Mouse (Mus musculus) hindbrain, embryonic 13.5 days (tissue): ENCODE results near the gene Uox. TPM values are rescaled to one million over a fixed set of nuclear protein-coding genes. Genes with fewer than 3 reads are reported as not detected.
A peak's percentile ranks its signal among the peaks of the same experiment; 100 is the strongest.

Source experiments
- ATAC-seq: fragments of 200-750 bp; cut with Nextera tagmentation; 2 replicates; pipeline ENCODE4 v1.8.0; 2017; ENCODE audit warnings: moderate TSS enrichment; ENCODE audit not compliant: low FRiP score
- H3K27ac ChIP-seq: fragments of 300-500 bp; sonication (generic); 2 replicates; pipeline ENCODE4 v1.5.1; 2015; ENCODE audit warnings: inconsistent platforms, mild to moderate bottlenecking, moderate library complexity
- H3K27me3 ChIP-seq: fragments of 300-500 bp; sonication (generic); 2 replicates; pipeline ENCODE4 v1.6.1; 2015; ENCODE audit warnings: mild to moderate bottlenecking, inconsistent platforms
- H3K36me3 ChIP-seq: fragments of 300-500 bp; sonication (generic); 2 replicates; pipeline ENCODE4 v1.6.1; 2015; ENCODE audit warnings: mild to moderate bottlenecking, inconsistent platforms
- H3K4me1 ChIP-seq: fragments of 300-500 bp; sonication (generic); replicated peaks from 2 replicates; pipeline ENCODE4 v1.6.1; 2015; ENCODE audit warnings: inconsistent platforms
- H3K4me2 ChIP-seq: fragments of 300-500 bp; sonication (generic); 2 replicates; pipeline ENCODE4 v1.6.1; 2015; ENCODE audit warnings: inconsistent platforms, mild to moderate bottlenecking, moderate library complexity
- H3K4me3 ChIP-seq: fragments of 300-500 bp; sonication (generic); 2 replicates; pipeline ENCODE4 v1.5.1; 2015; ENCODE audit warnings: mild to moderate bottlenecking, inconsistent platforms
- H3K9ac ChIP-seq: fragments of 300-500 bp; sonication (generic); 2 replicates; pipeline ENCODE4 v1.6.1; 2015; ENCODE audit warnings: mild to moderate bottlenecking, inconsistent platforms
- H3K9me3 ChIP-seq: fragments of 300-500 bp; sonication (generic); 2 replicates; pipeline ENCODE4 v1.6.1; 2016; ENCODE audit warnings: inconsistent platforms
- WGBS: fragments of 180-500 bp; shearing (Covaris S2); methylation state at CpG from one replicate; pipeline ENCODE4 v1.1.7; 2015; 5-methylcytosine and 5-hydroxymethylcytosine counted together
- polyA plus RNA-seq: library from polyadenylated mRNA; unstranded; fragments of >200 nt; fragmentation: Nextera tagmentation; extraction: Ambion mirVana; gene quantifications from 2 replicates; pipeline ENCODE4 v1.2.1, GENCODE M21; 2015

The Uox gene
- not detected in 2 replicates for polyA plus RNA-seq

- ATAC-seq, result no peak
- no peaks in the 10 kb centered on the region for H3K36me3 ChIP-seq
- no peak within 1 kb of the TSS for H3K4me3 ChIP-seq
- no peak within 1 kb of the TSS for H3K27ac ChIP-seq
- H3K9me3 ChIP-seq, result no peaks in the 10 kb centered on the region
- H3K27me3 ChIP-seq, result no peaks in the 10 kb centered on the region
- H3K9ac ChIP-seq, result no peak within 1 kb of the TSS
- H3K4me2 ChIP-seq, result no peak within 1 kb of the TSS
- no peaks in the 10 kb centered on the region for H3K4me1 ChIP-seq
- 87% methylated on average over 10 of the region's 10 CpGs for WGBS
These were observed at the start of gene Uox for GRCm38 (mm10) chr3:146570148-146570782. Gene Uox (plus strand): TSS chr3:146570426.

GRCm38 (mm10) chr3:146520798-146521651 is 49.2 kb upstream of the Uox start, which contains the start of gene Rpf1:
Gene Rpf1 (minus strand): TSS chr3:146521429.
- peak; percentile 97 for ATAC-seq
- WGBS, result under 1% methylated on average over 76 of the region's 82 CpGs

GRCm38 (mm10) chr3:146521652-146522020 is 48.6 kb upstream of the Uox start:
- peaks cover 4% of the 10 kb centered on the region; the same call in 1 of the 2 replicates for H3K4me1 ChIP-seq
- H3K4me2 ChIP-seq, result peak overlapping the region; percentile 67
- peak overlapping the region; percentile 85 for H3K9ac ChIP-seq
- H3K27me3 ChIP-seq, result no peaks in the 10 kb centered on the region
- peak; percentile 13; the same call in 1 of the 2 replicates for ATAC-seq
- peaks cover 18% of the 10 kb centered on the region for H3K36me3 ChIP-seq
- whole genome bisulfite sequencing, result 14% methylated on average over 8 of the region's 8 CpGs
- H3K9me3 ChIP-seq, result no peaks in the 10 kb centered on the region
- peak overlapping the region; percentile 98 for H3K27ac ChIP-seq
- peak overlapping the region; percentile 74 for H3K4me3 ChIP-seq

More at GRCm38 (mm10) chr3:146520798-146521651, 49.2 kb upstream of the Uox start, which contains the start of gene Rpf1:
- H3K4me1 ChIP-seq, result peaks cover 4% of the 10 kb centered on the region; the same call in 1 of the 2 replicates
- no peaks in the 10 kb centered on the region for H3K9me3 ChIP-seq
- H3K27me3 ChIP-seq, result no peaks in the 10 kb centered on the region
- H3K36me3 ChIP-seq, result peaks cover 18% of the 10 kb centered on the region
- H3K4me2 ChIP-seq, result peak within 1 kb of the TSS; percentile 67
- peak within 1 kb of the TSS; percentile 98 for H3K27ac ChIP-seq
- H3K9ac ChIP-seq, result peak within 1 kb of the TSS; percentile 85
- peak within 1 kb of the TSS; percentile 74 for H3K4me3 ChIP-seq

GRCm38 (mm10) chr3:146528335-146528734 is 41.9 kb upstream of the Uox start:
- Histone ChIP-seq H3K27ac (no peak overlapping the region), H3K9me3 (no peaks in the 10 kb centered on the region), H3K4me1 (no peaks in the 10 kb centered on the region), H3K27me3 (no peaks in the 10 kb centered on the region), H3K9ac (no peak overlapping the region), H3K36me3 (no peaks in the 10 kb centered on the region), H3K4me2 (no peak overlapping the region), H3K4me3 (no peak overlapping the region)
- no peak for ATAC-seq
- 40% methylated on average over 2 of the region's 2 CpGs for WGBS

GRCm38 (mm10) chr3:146534986-146535385 is 35.2 kb upstream of the Uox start:
- Histone ChIP-seq H3K9ac (no peak overlapping the region), H3K4me1 (no peaks in the 10 kb centered on the region), H3K9me3 (no peaks in the 10 kb centered on the region), H3K36me3 (no peaks in the 10 kb centered on the region), H3K4me3 (no peak overlapping the region), H3K27ac (no peak overlapping the region), H3K27me3 (no peaks in the 10 kb centered on the region), H3K4me2 (no peak overlapping the region)
- 66% methylated on average over 6 of the region's 6 CpGs for whole genome bisulfite sequencing
- ATAC-seq, result no peak

GRCm38 (mm10) chr3:146540521-146541273 is 29.5 kb upstream of the Uox start:
- no peak overlapping the region for H3K4me2 ChIP-seq
- WGBS, result 88% methylated on average over 4 of the region's 4 CpGs
- ATAC-seq, result no peak

GRCm38 (mm10) chr3:146543632-146544031 is 26.6 kb upstream of the Uox start:
- no peaks in the 10 kb centered on the region; the same call in 1 of the 2 replicates for H3K9me3 ChIP-seq
- no peak overlapping the region for H3K4me2 ChIP-seq
- no peaks in the 10 kb centered on the region for H3K36me3 ChIP-seq
- no peak overlapping the region for H3K27ac ChIP-seq
- WGBS, result 21% methylated on average over 1 of the region's 1 CpGs
- ATAC-seq, result no peak
- H3K9ac ChIP-seq, result no peak overlapping the region
- no peak overlapping the region for H3K4me3 ChIP-seq
- H3K4me1 ChIP-seq, result no peaks in the 10 kb centered on the region
- no peaks in the 10 kb centered on the region for H3K27me3 ChIP-seq

More at GRCm38 (mm10) chr3:146540521-146541273, 29.5 kb upstream of the Uox start:
- Histone ChIP-seq H3K27me3 (no peaks in the 10 kb centered on the region), H3K9ac (no peak overlapping the region), H3K36me3 (no peaks in the 10 kb centered on the region), H3K4me1 (no peaks in the 10 kb centered on the region), H3K9me3 (no peaks in the 10 kb centered on the region; the same call in 1 of the 2 replicates), H3K27ac (no peak overlapping the region), H3K4me3 (no peak overlapping the region)

- Histone ChIP-seq H3K27ac (no peak overlapping the region), H3K36me3 (no peaks in the 10 kb centered on the region), H3K27me3 (no peaks in the 10 kb centered on the region), H3K4me3 (no peak overlapping the region), H3K9ac (no peak overlapping the region), H3K4me1 (no peaks in the 10 kb centered on the region), H3K9me3 (no peaks in the 10 kb centered on the region), H3K4me2 (no peak overlapping the region)
- 88% methylated on average over 7 of the region's 7 CpGs for WGBS
- no peak for ATAC-seq
These were observed 15.4 kb upstream of the Uox start for GRCm38 (mm10) chr3:146554816-146555215.

GRCm38 (mm10) chr3:146556567-146556966 is 13.7 kb upstream of the Uox start:
- ATAC-seq, result no peak
- H3K27me3 ChIP-seq, result no peaks in the 10 kb centered on the region
- H3K27ac ChIP-seq, result no peak overlapping the region
- H3K4me1 ChIP-seq, result no peaks in the 10 kb centered on the region
- 90% methylated on average over 1 of the region's 1 CpGs for WGBS
- no peaks in the 10 kb centered on the region for H3K36me3 ChIP-seq
- H3K9me3 ChIP-seq, result no peaks in the 10 kb centered on the region
- H3K9ac ChIP-seq, result no peak overlapping the region
- H3K4me3 ChIP-seq, result no peak overlapping the region
- H3K4me2 ChIP-seq, result no peak overlapping the region

- WGBS, result 90% methylated on average over 6 of the region's 6 CpGs
- Histone ChIP-seq H3K27ac (no peak overlapping the region), H3K9ac (no peak overlapping the region), H3K4me1 (no peaks in the 10 kb centered on the region), H3K27me3 (no peaks in the 10 kb centered on the region), H3K9me3 (no peaks in the 10 kb centered on the region), H3K4me2 (no peak overlapping the region), H3K4me3 (no peak overlapping the region), H3K36me3 (no peaks in the 10 kb centered on the region)
- no peak for ATAC-seq
These were observed 12.7 kb upstream of the Uox start for GRCm38 (mm10) chr3:146557507-146557906.

GRCm38 (mm10) chr3:146562936-146563335 is 7.3 kb upstream of the Uox start:
- 91% methylated on average over 7 of the region's 7 CpGs for WGBS
- ATAC-seq, result no peak
- no peaks in the 10 kb centered on the region for H3K27me3 ChIP-seq

More at GRCm38 (mm10) chr3:146562936-146563335, 7.3 kb upstream of the Uox start:
- no peaks in the 10 kb centered on the region for H3K36me3 ChIP-seq
- peaks cover 3% of the 10 kb centered on the region; the same call in 1 of the 2 replicates for H3K4me1 ChIP-seq
- H3K4me3 ChIP-seq, result no peak overlapping the region
- no peaks in the 10 kb centered on the region for H3K9me3 ChIP-seq
- no peak overlapping the region for H3K9ac ChIP-seq
- H3K4me2 ChIP-seq, result no peak overlapping the region
- H3K27ac ChIP-seq, result no peak overlapping the region
